Mouse (Mus musculus): Measurements from ENCODE around the gene Nr2c1. TPM values are rescaled to one million over a fixed set of nuclear protein-coding genes. Genes with fewer than 3 reads are reported as not detected.
A peak's percentile ranks its signal among the peaks of the same experiment; 100 is the strongest.

The Nr2c1 gene
- polyA plus RNA-seq, 1 experiment from 2014 or later: 12.2 TPM

GRCm38 (mm10) chr10:94115893-94116599, 31.8 kb upstream of the Nr2c1 start:
- no peaks in the 10 kb centered on the region for H3K36me3 ChIP-seq (ENCODE audit: control insufficient read depth, insufficient read depth, low read length)
- no peaks in the 10 kb centered on the region for H3K9me3 ChIP-seq (ENCODE audit: control insufficient read depth, low read length)
- no peak overlapping the region for H3K27ac ChIP-seq (ENCODE audit: low read depth, low read length)
- H3K4me1 ChIP-seq (ENCODE audit: control insufficient read depth, insufficient read depth, low read length): no peaks in the 10 kb centered on the region
- peak; percentile 97 for DNase-seq (ENCODE audit: low spot score, missing footprints)
- no peak overlapping the region for H3K4me2 ChIP-seq
- no peak overlapping the region for H3K9ac ChIP-seq (ENCODE audit: low read length)
- peak; percentile 70; the same call in 1 of the 2 replicates for ATAC-seq (ENCODE audit: low FRiP score)
- no peaks in the 10 kb centered on the region for H3K27me3 ChIP-seq (ENCODE audit: control insufficient read depth, insufficient read depth, low read length)
- WGBS: 41% methylated on average over 6 of the region's 6 CpGs
- no peak overlapping the region for H3K4me3 ChIP-seq (ENCODE audit: low read depth, low read length)

GRCm38 (mm10) chr10:94116781-94117340, 31.0 kb upstream of the Nr2c1 start:
- Histone ChIP-seq H3K4me2 (no peak overlapping the region), H3K4me3 (ENCODE audit: low read depth, low read length) (no peak overlapping the region), H3K36me3 (ENCODE audit: control insufficient read depth, insufficient read depth, low read length) (no peaks in the 10 kb centered on the region), H3K9ac (ENCODE audit: low read length) (no peak overlapping the region), H3K27ac (ENCODE audit: low read depth, low read length) (no peak overlapping the region), H3K27me3 (ENCODE audit: control insufficient read depth, insufficient read depth, low read length) (no peaks in the 10 kb centered on the region), H3K9me3 (ENCODE audit: control insufficient read depth, low read length) (no peaks in the 10 kb centered on the region), H3K4me1 (ENCODE audit: control insufficient read depth, insufficient read depth, low read length) (no peaks in the 10 kb centered on the region)
- 86% methylated on average over 12 of the region's 12 CpGs for WGBS
- ATAC-seq (ENCODE audit: low FRiP score): no peak
- DNase-seq (ENCODE audit: low spot score, missing footprints): no peak

GRCm38 (mm10) chr10:94117916-94118315, 29.9 kb upstream of the Nr2c1 start:
- H3K27ac ChIP-seq (ENCODE audit: low read depth, low read length): no peak overlapping the region
- no peaks in the 10 kb centered on the region for H3K9me3 ChIP-seq (ENCODE audit: control insufficient read depth, low read length)
- H3K9ac ChIP-seq (ENCODE audit: low read length): no peak overlapping the region
- 91% methylated on average over 3 of the region's 3 CpGs for WGBS
- ATAC-seq (ENCODE audit: low FRiP score) (no peak), DNase-seq (ENCODE audit: low spot score, missing footprints) (no peak)
- no peaks in the 10 kb centered on the region for H3K36me3 ChIP-seq (ENCODE audit: control insufficient read depth, insufficient read depth, low read length)
- H3K4me3 ChIP-seq (ENCODE audit: low read depth, low read length): no peak overlapping the region
- no peaks in the 10 kb centered on the region for H3K4me1 ChIP-seq (ENCODE audit: control insufficient read depth, insufficient read depth, low read length)
- H3K4me2 ChIP-seq: no peak overlapping the region
- H3K27me3 ChIP-seq (ENCODE audit: control insufficient read depth, insufficient read depth, low read length): no peaks in the 10 kb centered on the region

- Histone ChIP-seq H3K9me3 (ENCODE audit: control insufficient read depth, low read length) (no peaks in the 10 kb centered on the region), H3K4me1 (ENCODE audit: control insufficient read depth, insufficient read depth, low read length) (no peaks in the 10 kb centered on the region), H3K9ac (ENCODE audit: low read length) (no peak overlapping the region), H3K4me3 (ENCODE audit: low read depth, low read length) (no peak overlapping the region), H3K27ac (ENCODE audit: low read depth, low read length) (no peak overlapping the region), H3K4me2 (no peak overlapping the region), H3K27me3 (ENCODE audit: control insufficient read depth, insufficient read depth, low read length) (no peaks in the 10 kb centered on the region), H3K36me3 (ENCODE audit: control insufficient read depth, insufficient read depth, low read length) (no peaks in the 10 kb centered on the region)
- no peak for ATAC-seq (ENCODE audit: low FRiP score)
- 92% methylated on average over 7 of the region's 7 CpGs for WGBS
- DNase-seq (ENCODE audit: low spot score, missing footprints): no peak
Measured at GRCm38 (mm10) chr10:94118993-94119392, 28.8 kb upstream of the Nr2c1 start.

- DNase-seq (ENCODE audit: low spot score, missing footprints) (no peak), ATAC-seq (ENCODE audit: low FRiP score) (no peak)
- Histone ChIP-seq H3K4me3 (ENCODE audit: low read depth, low read length) (no peak overlapping the region), H3K4me2 (no peak overlapping the region), H3K4me1 (ENCODE audit: control insufficient read depth, insufficient read depth, low read length) (no peaks in the 10 kb centered on the region), H3K36me3 (ENCODE audit: control insufficient read depth, insufficient read depth, low read length) (no peaks in the 10 kb centered on the region), H3K9me3 (ENCODE audit: control insufficient read depth, low read length) (no peaks in the 10 kb centered on the region), H3K9ac (ENCODE audit: low read length) (no peak overlapping the region), H3K27me3 (ENCODE audit: control insufficient read depth, insufficient read depth, low read length) (no peaks in the 10 kb centered on the region), H3K27ac (ENCODE audit: low read depth, low read length) (no peak overlapping the region)
- 92% methylated on average over 9 of the region's 9 CpGs for WGBS
Measured at GRCm38 (mm10) chr10:94120676-94121075, 27.1 kb upstream of the Nr2c1 start.

GRCm38 (mm10) chr10:94122595-94122994, 25.2 kb upstream of the Nr2c1 start:
- H3K27me3 ChIP-seq (ENCODE audit: control insufficient read depth, insufficient read depth, low read length): no peaks in the 10 kb centered on the region
- no peak overlapping the region for H3K9ac ChIP-seq (ENCODE audit: low read length)
- H3K4me2 ChIP-seq: no peak overlapping the region
- no peaks in the 10 kb centered on the region for H3K36me3 ChIP-seq (ENCODE audit: control insufficient read depth, insufficient read depth, low read length)
- no peak overlapping the region for H3K27ac ChIP-seq (ENCODE audit: low read depth, low read length)
- no peaks in the 10 kb centered on the region for H3K4me1 ChIP-seq (ENCODE audit: control insufficient read depth, insufficient read depth, low read length)
- H3K4me3 ChIP-seq (ENCODE audit: low read depth, low read length): no peak overlapping the region
- DNase-seq (ENCODE audit: low spot score, missing footprints) (no peak), ATAC-seq (ENCODE audit: low FRiP score) (no peak)
- 92% methylated on average over 7 of the region's 7 CpGs for WGBS
- H3K9me3 ChIP-seq (ENCODE audit: control insufficient read depth, low read length): no peaks in the 10 kb centered on the region

GRCm38 (mm10) chr10:94123581-94123980, 24.2 kb upstream of the Nr2c1 start:
- Histone ChIP-seq H3K27me3 (ENCODE audit: control insufficient read depth, insufficient read depth, low read length) (no peaks in the 10 kb centered on the region), H3K4me3 (ENCODE audit: low read depth, low read length) (no peak overlapping the region), H3K9ac (ENCODE audit: low read length) (no peak overlapping the region), H3K36me3 (ENCODE audit: control insufficient read depth, insufficient read depth, low read length) (no peaks in the 10 kb centered on the region), H3K27ac (ENCODE audit: low read depth, low read length) (no peak overlapping the region), H3K4me2 (no peak overlapping the region), H3K4me1 (ENCODE audit: control insufficient read depth, insufficient read depth, low read length) (no peaks in the 10 kb centered on the region), H3K9me3 (ENCODE audit: control insufficient read depth, low read length) (no peaks in the 10 kb centered on the region)
- WGBS: 90% methylated on average over 5 of the region's 5 CpGs
- DNase-seq (ENCODE audit: low spot score, missing footprints) (no peak), ATAC-seq (ENCODE audit: low FRiP score) (no peak)

- no peaks in the 10 kb centered on the region for H3K36me3 ChIP-seq (ENCODE audit: control insufficient read depth, insufficient read depth, low read length)
- ATAC-seq (ENCODE audit: low FRiP score) (no peak), DNase-seq (ENCODE audit: low spot score, missing footprints) (peak; percentile 89)
- no peaks in the 10 kb centered on the region for H3K4me1 ChIP-seq (ENCODE audit: control insufficient read depth, insufficient read depth, low read length)
- no peak overlapping the region for H3K9ac ChIP-seq (ENCODE audit: low read length)
- no peaks in the 10 kb centered on the region for H3K27me3 ChIP-seq (ENCODE audit: control insufficient read depth, insufficient read depth, low read length)
- H3K4me2 ChIP-seq: no peak overlapping the region
- H3K4me3 ChIP-seq (ENCODE audit: low read depth, low read length): no peak overlapping the region
- H3K9me3 ChIP-seq (ENCODE audit: control insufficient read depth, low read length): no peaks in the 10 kb centered on the region
- 75% methylated on average over 5 of the region's 5 CpGs for WGBS
- no peak overlapping the region for H3K27ac ChIP-seq (ENCODE audit: low read depth, low read length)
Measured at GRCm38 (mm10) chr10:94124376-94124775, 23.4 kb upstream of the Nr2c1 start.

- 66% methylated on average over 9 of the region's 9 CpGs for WGBS
- Histone ChIP-seq H3K9me3 (ENCODE audit: control insufficient read depth, low read length) (no peaks in the 10 kb centered on the region), H3K36me3 (ENCODE audit: control insufficient read depth, insufficient read depth, low read length) (no peaks in the 10 kb centered on the region), H3K4me1 (ENCODE audit: control insufficient read depth, insufficient read depth, low read length) (no peaks in the 10 kb centered on the region), H3K27ac (ENCODE audit: low read depth, low read length) (peak overlapping the region; percentile 16; the same call in 1 of the 2 replicates), H3K4me2 (no peak overlapping the region), H3K4me3 (ENCODE audit: low read depth, low read length) (no peak overlapping the region), H3K27me3 (ENCODE audit: control insufficient read depth, insufficient read depth, low read length) (no peaks in the 10 kb centered on the region), H3K9ac (ENCODE audit: low read length) (no peak overlapping the region)
- no peak for DNase-seq (ENCODE audit: low spot score, missing footprints)
- peak; percentile 62 for ATAC-seq (ENCODE audit: low FRiP score)
Measured at GRCm38 (mm10) chr10:94129680-94130119, 18.1 kb upstream of the Nr2c1 start.

All from midbrain, embryonic 11.5 days (tissue).